Comparison of ENCODE assay signal across 8 mouse cellular contexts in the genomic region with DNA sequence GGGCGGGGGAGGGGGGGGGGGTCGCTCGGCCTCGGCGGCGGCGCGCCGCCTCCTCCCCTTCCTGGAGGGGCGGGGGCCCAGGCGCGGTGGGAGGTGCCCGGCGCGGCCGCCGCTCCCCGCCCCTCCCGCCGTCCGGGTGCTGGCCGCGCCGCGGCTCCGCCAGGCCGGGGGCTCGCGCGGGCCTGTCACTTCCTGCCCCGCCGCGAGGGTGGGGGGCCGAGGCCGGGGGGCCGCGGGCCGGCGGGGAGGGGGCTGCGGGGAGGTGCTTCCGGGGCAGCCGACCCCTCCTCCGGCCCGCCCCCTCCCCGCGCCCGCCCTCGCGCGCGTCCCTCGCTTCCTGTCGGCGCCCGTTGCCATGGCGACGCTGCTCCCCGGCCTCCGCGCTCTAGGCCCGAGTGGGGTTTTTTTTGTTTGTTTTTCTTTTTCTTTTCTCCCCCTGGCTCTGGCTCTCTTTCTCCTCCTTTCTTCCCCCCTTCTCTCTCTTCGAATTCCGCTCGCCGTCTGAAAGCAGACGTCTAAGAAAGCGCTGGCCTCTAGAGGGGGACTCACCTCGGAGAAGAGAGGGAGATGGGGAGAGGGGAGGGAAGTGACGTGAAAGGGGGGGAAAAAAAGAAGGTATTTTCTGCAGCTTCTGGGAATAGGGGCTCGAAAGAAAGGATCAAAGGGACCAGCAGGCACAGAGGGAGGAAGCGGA. TPM values are rescaled to one million over a fixed set of nuclear protein-coding genes. Genes with fewer than 3 reads are reported as not detected.
DNase-seq lines count a peak whose midpoint lies in the region; ATAC-seq and TF ChIP-seq lines count a peak whose summit lies in the region.

No protein-coding gene starts in this region.

- TF ChIP-seq POLR2A in MEL (IDR thresholded peaks at IDR 0.05; ENCODE audit: control insufficient read depth in 1 of 2, insufficient read depth in 1 of 2, low read depth in 1 of 2, low read length in 2 of 2, poor library complexity in 1 of 2): no peak
- TF ChIP-seq POLR2A in thymus, adult 2 months (IDR thresholded peaks at IDR 0.05; ENCODE audit: control insufficient read depth, extremely low read depth, insufficient read depth, low read length, poor library complexity): no peak

- no peak for TF ChIP-seq EP300 in MEL (IDR thresholded peaks at IDR 0.05; ENCODE audit: low read depth in 1 of 2, low read length in 2 of 2)

- H3K4me2 ChIP-seq in forebrain, postnatal 0 days (ENCODE audit: low read depth): peak overlapping the region; percentile 66
- H3K4me2 ChIP-seq in lung, embryonic 15.5 days: peak overlapping the region; percentile 61

- TF ChIP-seq CTCF in MEL (IDR thresholded peaks at IDR 0.05 in 2 of 3, conservative IDR thresholded peaks at IDR 0.05 in 1 of 3; ENCODE audit: control insufficient read depth in 1 of 3, insufficient read depth in 1 of 3, low read depth in 2 of 3, low read length in 3 of 3, poor library complexity in 1 of 3, severe bottlenecking in 1 of 3): no peak
- peak; percentile 51 for TF ChIP-seq CTCF in forebrain, postnatal 0 days (IDR thresholded peaks at IDR 0.05; ENCODE audit: low read depth)
- no peak for TF ChIP-seq CTCF in thymus, adult 2 months (IDR thresholded peaks at IDR 0.05; ENCODE audit: borderline replicate concordance, control insufficient read depth, extremely low read depth, insufficient read depth, low read length, poor library complexity)

- under 1% methylated on average over 29 of the region's 71 CpGs for WGBS in forebrain, postnatal 0 days
- under 1% methylated on average over 38 of the region's 71 CpGs for WGBS in lung, embryonic 15.5 days
- WGBS in thymus, adult 2 months: 0% methylated on average over 38 of the region's 71 CpGs

- peaks cover 6% of the 10 kb centered on the region; the same call in 1 of the 2 replicates for H3K79me2 ChIP-seq in MEL (ENCODE audit: control insufficient read depth, insufficient read depth, low read length, poor library complexity)

- H3K4me1 ChIP-seq in MEL (ENCODE audit: control insufficient read depth in 1 of 2, insufficient read depth in 2 of 2, low read length in 2 of 2): peaks cover 20 to 21% of the 10 kb centered on the region in 2 experiments
- H3K4me1 ChIP-seq in forebrain, postnatal 0 days (ENCODE audit: insufficient read depth): peaks cover 9% of the 10 kb centered on the region; the same call in 1 of the 2 replicates
- peaks cover 31% of the 10 kb centered on the region for H3K4me1 ChIP-seq in lung, embryonic 15.5 days
- peaks cover 1% of the 10 kb centered on the region; the same call in 1 of the 2 replicates for H3K4me1 ChIP-seq in thymus, adult 2 months (replicated peaks; ENCODE audit: control insufficient read depth, insufficient read depth, low read length)

- peak; percentile 88 for DNase-seq in MEL (ENCODE audit: low read depth, low spot score)
- peak; percentile 80 for DNase-seq in cerebellum, adult 11-12 months
- peak; percentile 95 for DNase-seq in forebrain, postnatal 0 days
- DNase-seq in heart, postnatal 4 days: peak; percentile 87
- peak; percentile 52 to 79 for DNase-seq in layer of hippocampus, adult 8-10 months (ENCODE audit: low spot score in 2 of 2)
- DNase-seq in ovary, adult 18-20 months (ENCODE audit: low spot score): peak; percentile 78
- DNase-seq in thymus, adult 2 months: peak; percentile 84

- TF ChIP-seq RAD21 in MEL (IDR thresholded peaks at IDR 0.05; ENCODE audit: low read depth, low read length): no peak

- no peaks in the 10 kb centered on the region for H3K9me3 ChIP-seq in MEL (replicated peaks; ENCODE audit: insufficient read depth, low read length)
- no peaks in the 10 kb centered on the region for H3K9me3 ChIP-seq in forebrain, postnatal 0 days (ENCODE audit: low read length)
- H3K9me3 ChIP-seq in lung, embryonic 15.5 days: no peaks in the 10 kb centered on the region

- peaks cover 0 to 34% of the 10 kb centered on the region in 2 experiments; a peak in 2 of 4 replicates for H3K36me3 ChIP-seq in MEL (ENCODE audit: control insufficient read depth in 1 of 2, insufficient read depth in 2 of 2, low read length in 2 of 2)
- peaks cover 5% of the 10 kb centered on the region; the same call in 1 of the 2 replicates for H3K36me3 ChIP-seq in forebrain, postnatal 0 days (ENCODE audit: insufficient read depth)
- H3K36me3 ChIP-seq in lung, embryonic 15.5 days: peaks cover 13% of the 10 kb centered on the region
- H3K36me3 ChIP-seq in thymus, adult 2 months (ENCODE audit: control insufficient read depth, insufficient read depth, low read length): no peaks in the 10 kb centered on the region

- H3K4me3 ChIP-seq in MEL (ENCODE audit: control insufficient read depth in 1 of 2, insufficient read depth in 1 of 2, low read depth in 2 of 2, low read length in 2 of 2): peak overlapping the region; percentile 91 to 100
- peak overlapping the region; percentile 82 for H3K4me3 ChIP-seq in forebrain, postnatal 0 days (ENCODE audit: low read depth, low read length)
- H3K4me3 ChIP-seq in lung, embryonic 15.5 days: peak overlapping the region; percentile 81
- H3K4me3 ChIP-seq in thymus, adult 2 months (ENCODE audit: control insufficient read depth, insufficient read depth, low read length): peak overlapping the region; percentile 87

- peak overlapping the region; percentile 95 for H3K9ac ChIP-seq in MEL (ENCODE audit: control insufficient read depth, low read depth, low read length, poor library complexity, severe bottlenecking)
- H3K9ac ChIP-seq in forebrain, postnatal 0 days: peak overlapping the region; percentile 73
- H3K9ac ChIP-seq in lung, embryonic 15.5 days: peak overlapping the region; percentile 67

- H3K27me3 ChIP-seq in MEL (ENCODE audit: control insufficient read depth in 1 of 2, insufficient read depth in 2 of 2, low read length in 2 of 2): no peaks in the 10 kb centered on the region
- H3K27me3 ChIP-seq in forebrain, postnatal 0 days (ENCODE audit: insufficient read depth, low read length): no peaks in the 10 kb centered on the region
- H3K27me3 ChIP-seq in lung, embryonic 15.5 days: no peaks in the 10 kb centered on the region
- no peaks in the 10 kb centered on the region for H3K27me3 ChIP-seq in thymus, adult 2 months (ENCODE audit: control insufficient read depth, insufficient read depth, low read length)

- ATAC-seq in forebrain, postnatal 0 days: peak; percentile 91
- ATAC-seq in lung, embryonic 15.5 days (ENCODE audit: borderline replicate concordance, extremely low read depth, low FRiP score, low TSS enrichment): peak; percentile 88

- peak overlapping the region; percentile 95 for H3K27ac ChIP-seq in MEL (ENCODE audit: control insufficient read depth, low read depth, low read length)
- H3K27ac ChIP-seq in forebrain, postnatal 0 days (ENCODE audit: low read depth, low read length): peak overlapping the region; percentile 97
- H3K27ac ChIP-seq in lung, embryonic 15.5 days: peak overlapping the region; percentile 94
- H3K27ac ChIP-seq in thymus, adult 2 months (ENCODE audit: control insufficient read depth, insufficient read depth, low read length): peak overlapping the region; percentile 91

TF ChIP-seq in MEL, 35 proteins besides CTCF, POLR2A, EP300 and RAD21 (continues in another document):
- TF ChIP-seq ELF1 (IDR thresholded peaks at IDR 0.05; ENCODE audit: low read depth, low read length): peak; percentile 71
- TF ChIP-seq ZKSCAN1 (IDR thresholded peaks at IDR 0.05; ENCODE audit: low read depth, low read length): no peak
- TF ChIP-seq ZC3H11A (IDR thresholded peaks at IDR 0.05; ENCODE audit: low read depth, low read length): no peak
- no peak for TF ChIP-seq TAL1 (IDR thresholded peaks at IDR 0.05; ENCODE audit: low read length)
- peak; percentile 61 for TF ChIP-seq HCFC1 (IDR thresholded peaks at IDR 0.05; ENCODE audit: low read depth, low read length)
- TF ChIP-seq USF1 (IDR thresholded peaks at IDR 0.05; ENCODE audit: low read depth, low read length): no peak
- no peak for TF ChIP-seq MEF2A (IDR thresholded peaks at IDR 0.05; ENCODE audit: extremely low read depth, insufficient replicate concordance, low read depth, low read length, poor library complexity, severe bottlenecking)
- no peak for TF ChIP-seq GATA1 (IDR thresholded peaks at IDR 0.05; ENCODE audit: low read depth, low read length)
- TF ChIP-seq SIN3A (IDR thresholded peaks at IDR 0.05; ENCODE audit: low read length): peak; percentile 85

RNA-seq across cellular contexts. Expression of gene Phc1, which starts 0.6 kb away (rescaled TPM):
- total RNA-seq in MEL (2012; rRNA removed): 4.6 and 7.6 TPM in 2 replicates
- 10 to 100 TPM in 1 of 2 experiments, not detected in 1; 35.9 TPM for polyA plus RNA-seq in MEL (2012; ENCODE audit: insufficient read depth in 1 of 2, insufficient read length in 2 of 2, low read depth in 1 of 2, low replicate concordance in 2 of 2, missing spikeins in 1 of 2)
- 53.6 and 75.7 TPM in 2 replicates for total RNA-seq in forebrain, postnatal 0 days (2014; rRNA removed)
- 21.9 and 24.6 TPM in 2 replicates for polyA plus RNA-seq in forebrain, postnatal 0 days (2015; fragmentation: Nextera tagmentation; extraction: Ambion mirVana)
- total RNA-seq in heart, postnatal 4 days (2021): 10 to 100 TPM; 32.6 to 36.5 TPM
- total RNA-seq in layer of hippocampus, adult 8-10 months (2022): 10 to 100 TPM; 48.8 to 66.7 (median 61.3) TPM
- polyA plus RNA-seq in lung, embryonic 15.5 days (2015; fragmentation: Nextera tagmentation; extraction: Ambion mirVana): 15.5 and 16.3 TPM in 2 replicates
- 107 TPM in 2 replicates for polyA plus RNA-seq in thymus, adult 2 months (2012; rRNA removed)

RNA-seq across cellular contexts. Expression of gene M6pr, which starts 31.3 kb away (rescaled TPM):
- total RNA-seq in MEL (2012; rRNA removed): 158 and 186 TPM in 2 replicates
- 100 to 1,000 TPM in 1 of 2 experiments, not detected in 1; 183 TPM for polyA plus RNA-seq in MEL (2012; ENCODE audit: insufficient read depth in 1 of 2, insufficient read length in 2 of 2, low read depth in 1 of 2, low replicate concordance in 2 of 2, missing spikeins in 1 of 2)
- total RNA-seq in forebrain, postnatal 0 days (2014; rRNA removed): 51.9 and 52.9 TPM in 2 replicates
- polyA plus RNA-seq in forebrain, postnatal 0 days (2015; fragmentation: Nextera tagmentation; extraction: Ambion mirVana): 42.6 and 44.0 TPM in 2 replicates
- 10 to 100 TPM; 53.4 to 54.6 TPM for total RNA-seq in heart, postnatal 4 days (2021)
- total RNA-seq in layer of hippocampus, adult 8-10 months (2022): 10 to 100 TPM; 81.2 to 92.7 (median 89.2) TPM
- polyA plus RNA-seq in lung, embryonic 15.5 days (2015; fragmentation: Nextera tagmentation; extraction: Ambion mirVana): 118 and 121 TPM in 2 replicates
- 72.4 and 81.4 TPM in 2 replicates for polyA plus RNA-seq in thymus, adult 2 months (2012; rRNA removed)

RNA-seq across cellular contexts. Expression of gene Klrg1, which starts 57.1 kb away (rescaled TPM):
- 0.88 and 1.0 TPM in 2 replicates for total RNA-seq in MEL (2012; rRNA removed)
- under 1 TPM in 1 of 2 experiments, not detected in 1; 0.28 TPM for polyA plus RNA-seq in MEL (2012; ENCODE audit: insufficient read depth in 1 of 2, insufficient read length in 2 of 2, low read depth in 1 of 2, low replicate concordance in 2 of 2, missing spikeins in 1 of 2)
- 0.15 and 2.7 TPM in 2 replicates for total RNA-seq in forebrain, postnatal 0 days (2014; rRNA removed)
- 0.91 and 1.1 TPM in 2 replicates for polyA plus RNA-seq in forebrain, postnatal 0 days (2015; fragmentation: Nextera tagmentation; extraction: Ambion mirVana)
- total RNA-seq in heart, postnatal 4 days (2021): not detected
- total RNA-seq in layer of hippocampus, adult 8-10 months (2022): under 1 TPM in 3 of 4 experiments, not detected in 1; 0.36 to 0.74 (median 0.55) TPM
- polyA plus RNA-seq in lung, embryonic 15.5 days (2015; fragmentation: Nextera tagmentation; extraction: Ambion mirVana): not detected in 2 replicates
- 0.20 and 0.28 TPM in 2 replicates for polyA plus RNA-seq in thymus, adult 2 months (2012; rRNA removed)

Comparison
In these comparisons a context has a peak if more than half of its experiments do, and no peak if none do; other contexts are left out.
1. Peak in every context shown above with its lines: DNase-seq, ATAC-seq, H3K4me3 ChIP-seq and H3K27ac ChIP-seq.